Mouse (Mus musculus) CH12.LX (cell line): Measurements from ENCODE around the gene Ly6g6e. TPM values are rescaled to one million over a fixed set of nuclear protein-coding genes. Genes with fewer than 3 reads are reported as not detected.

ENCODE experiments used
- DNase-seq: peaks from one replicate; pipeline ENCODE4 v3.0.0-alpha.2; 2013; ENCODE audit errors: extremely low read depth
- H3K27ac ChIP-seq: 2 replicates; pipeline ENCODE4 v1.5.1; 2012; ENCODE audit warnings: low read depth, mild to moderate bottlenecking, control low read depth, moderate library complexity; ENCODE audit not compliant: insufficient read depth
- H3K27me3 ChIP-seq: replicated peaks from 2 replicates; pipeline ENCODE3; 2012; ENCODE audit warnings: inconsistent platforms
- H3K36me3 ChIP-seq, 2 experiments: replicated peaks in 1 of 2; 2 replicates each; pipeline versions ENCODE3 to v1.6.1; 2012; ENCODE audit warnings: inconsistent platforms in 1 of 2, low read length in 1 of 2, mild to moderate bottlenecking in 1 of 2, mixed read lengths in 1 of 2, moderate library complexity in 1 of 2; ENCODE audit not compliant: control insufficient read depth in 1 of 2, insufficient read depth in 1 of 2
- H3K4me1 ChIP-seq, 2 experiments: 2 replicates each; pipeline ENCODE4 v1.6.1; 2012; ENCODE audit warnings: inconsistent platforms in 1 of 2, moderate library complexity in 1 of 2; ENCODE audit not compliant: insufficient read depth in 2 of 2, control insufficient read depth in 1 of 2
- H3K4me2 ChIP-seq: 2 replicates; pipeline ENCODE4 v1.6.1; 2012; ENCODE audit warnings: low read depth, mild to moderate bottlenecking, control low read depth; ENCODE audit not compliant: poor library complexity, insufficient read depth, severe bottlenecking
- H3K4me3 ChIP-seq, 3 experiments: fragments of 150-350 bp in 1 of 3; sonication (generic) in 1 of 3; replicated peaks in 1 of 3; 2 replicates each; pipeline versions ENCODE3 to v1.5.1; 2011 to 2012; ENCODE audit warnings: low read depth in 2 of 3, low read length in 2 of 3, mild to moderate bottlenecking in 2 of 3, moderate library complexity in 2 of 3, control low read depth in 1 of 3, improper control_type of control experiment in 1 of 3, inconsistent platforms in 1 of 3, mixed read lengths in 1 of 3; ENCODE audit not compliant: poor library complexity in 1 of 3
- H3K79me2 ChIP-seq: replicated peaks from 2 replicates; pipeline ENCODE4 v1.6.1; 2012; ENCODE audit warnings: mild to moderate bottlenecking, moderate library complexity; ENCODE audit not compliant: control insufficient read depth, poor library complexity, insufficient read depth, severe bottlenecking; ENCODE audit errors: extremely low read depth
- H3K9ac ChIP-seq: 2 replicates; pipeline ENCODE4 v1.6.1; 2012; ENCODE audit warnings: low read depth, mild to moderate bottlenecking, control low read depth, moderate library complexity; ENCODE audit not compliant: insufficient read depth
- H3K9me3 ChIP-seq: replicated peaks from 2 replicates; pipeline ENCODE3; 2012; ENCODE audit warnings: low read length, inconsistent platforms, mixed read lengths
- BHLHE40 ChIP-seq: IDR thresholded peaks from 2 replicates; pipeline ENCODE4 v1.6.1; 2011; ENCODE audit warnings: mild to moderate bottlenecking, low read depth, low read length, improper control_type of control experiment
- CHD1 ChIP-seq: IDR thresholded peaks from 2 replicates; pipeline ENCODE4 v1.6.1; 2012; ENCODE audit warnings: low read depth, low read length, improper control_type of control experiment, inconsistent platforms
- CHD2 ChIP-seq: IDR thresholded peaks from 2 replicates; pipeline ENCODE4 v1.6.1; 2011; ENCODE audit warnings: low read length, improper control_type of control experiment
- CTCF ChIP-seq, 2 experiments: IDR thresholded peaks in 1 of 2; conservative IDR thresholded peaks in 1 of 2; 2 replicates each; pipeline ENCODE4 v1.5.1; 2011 to 2012; ENCODE audit warnings: low read depth in 2 of 2, low read length in 2 of 2, improper control_type of control experiment in 1 of 2, inconsistent platforms in 1 of 2, mild to moderate bottlenecking in 1 of 2, moderate library complexity in 1 of 2
- E2F4 ChIP-seq: IDR thresholded peaks from 2 replicates; pipeline ENCODE4 v1.6.1; 2011; ENCODE audit warnings: low read depth, low read length, improper control_type of control experiment; ENCODE audit not compliant: insufficient replicate concordance
- ELF1 ChIP-seq: IDR thresholded peaks from 2 replicates; pipeline ENCODE4 v1.6.1; 2014; ENCODE audit warnings: low read depth, mild to moderate bottlenecking, inconsistent platforms, low read length, improper control_type of control experiment
- EP300 ChIP-seq: IDR thresholded peaks from 2 replicates; pipeline ENCODE4 v1.6.1; 2011; ENCODE audit warnings: low read length, improper control_type of control experiment
- ETS1 ChIP-seq: conservative IDR thresholded peaks from 2 replicates; pipeline ENCODE4 v1.6.1; 2012; ENCODE audit warnings: low read depth, mild to moderate bottlenecking, inconsistent platforms, low read length, improper control_type of control experiment, moderate library complexity
- GABPA ChIP-seq: IDR thresholded peaks from 2 replicates; pipeline ENCODE4 v1.6.1; 2012; ENCODE audit warnings: low read depth, low read length, improper control_type of control experiment, inconsistent platforms; ENCODE audit not compliant: insufficient replicate concordance
- HCFC1 ChIP-seq: IDR thresholded peaks from 2 replicates; pipeline ENCODE4 v1.6.1; 2012; ENCODE audit warnings: low read depth, mild to moderate bottlenecking, inconsistent platforms, low read length, improper control_type of control experiment
- IRF4 ChIP-seq: IDR thresholded peaks from 2 replicates; pipeline ENCODE4 v1.6.1; 2014; ENCODE audit warnings: low read depth, mild to moderate bottlenecking, inconsistent platforms, low read length, improper control_type of control experiment
- JUN ChIP-seq: IDR thresholded peaks from 2 replicates; pipeline ENCODE4 v1.6.1; 2011; ENCODE audit warnings: low read depth, mild to moderate bottlenecking, low read length, improper control_type of control experiment, moderate library complexity; ENCODE audit not compliant: insufficient read depth
- JUND ChIP-seq: conservative IDR thresholded peaks from 2 replicates; pipeline ENCODE4 v1.6.1; 2011; ENCODE audit warnings: low read depth, low read length, improper control_type of control experiment
- KAT2A ChIP-seq: IDR thresholded peaks from 2 replicates; pipeline ENCODE4 v1.6.1; 2012; ENCODE audit warnings: low read length, improper control_type of control experiment, inconsistent platforms; ENCODE audit not compliant: insufficient replicate concordance
- MAX ChIP-seq: IDR thresholded peaks from 2 replicates; pipeline ENCODE4 v1.6.1; 2011; ENCODE audit warnings: low read length, improper control_type of control experiment
- MAZ ChIP-seq: IDR thresholded peaks from 2 replicates; pipeline ENCODE4 v1.6.1; 2012; ENCODE audit warnings: low read depth, mild to moderate bottlenecking, inconsistent platforms, low read length, improper control_type of control experiment, moderate library complexity
- MEF2A ChIP-seq: IDR thresholded peaks from 2 replicates; pipeline ENCODE4 v1.6.1; 2014; ENCODE audit warnings: low read depth, mild to moderate bottlenecking, inconsistent platforms, low read length, improper control_type of control experiment, borderline replicate concordance
- MXI1 ChIP-seq: IDR thresholded peaks from 2 replicates; pipeline ENCODE4 v1.6.1; 2011; ENCODE audit warnings: mild to moderate bottlenecking, low read depth, low read length, improper control_type of control experiment
- MYC ChIP-seq: IDR thresholded peaks from 2 replicates; pipeline ENCODE4 v1.6.1; 2011; ENCODE audit warnings: low read depth, mild to moderate bottlenecking, improper control_type of control experiment, low read length
- NELFE ChIP-seq: IDR thresholded peaks from 2 replicates; pipeline ENCODE4 v1.6.1; 2011; ENCODE audit warnings: low read depth, low read length, improper control_type of control experiment
- NRF1 ChIP-seq: IDR thresholded peaks from 2 replicates; pipeline ENCODE4 v1.6.1; 2014; ENCODE audit warnings: low read depth, mild to moderate bottlenecking, inconsistent platforms, low read length, improper control_type of control experiment, moderate library complexity
- PAX5 ChIP-seq: IDR thresholded peaks from 2 replicates; pipeline ENCODE4 v1.6.1; 2012; ENCODE audit warnings: low read length, inconsistent platforms, mixed read lengths
- POLR2A ChIP-seq: IDR thresholded peaks from 2 replicates; pipeline ENCODE4 v1.6.1; 2011; ENCODE audit warnings: low read depth, mild to moderate bottlenecking, improper control_type of control experiment, low read length
- POLR2AphosphoS2 ChIP-seq: IDR thresholded peaks from 2 replicates; pipeline ENCODE4 v1.6.1; 2011; ENCODE audit warnings: low read depth, low read length, improper control_type of control experiment
- RAD21 ChIP-seq: IDR thresholded peaks from 2 replicates; pipeline ENCODE4 v1.6.1; 2011; ENCODE audit warnings: low read depth, mild to moderate bottlenecking, low read length, improper control_type of control experiment, moderate library complexity
- RCOR1 ChIP-seq: conservative IDR thresholded peaks from 2 replicates; pipeline ENCODE4 v1.6.1; 2012; ENCODE audit warnings: low read depth, mild to moderate bottlenecking, inconsistent platforms, low read length, improper control_type of control experiment
- SIN3A ChIP-seq: IDR thresholded peaks from 2 replicates; pipeline ENCODE4 v1.6.1; 2012; ENCODE audit warnings: low read length, improper control_type of control experiment, inconsistent platforms
- SMC3 ChIP-seq: IDR thresholded peaks from 2 replicates; pipeline ENCODE4 v1.6.1; 2011; ENCODE audit warnings: low read depth, low read length, improper control_type of control experiment
- TBP ChIP-seq: conservative IDR thresholded peaks from 2 replicates; pipeline ENCODE4 v1.6.1; 2011; ENCODE audit warnings: low read depth, low read length, improper control_type of control experiment
- TCF12 ChIP-seq: IDR thresholded peaks from 2 replicates; pipeline ENCODE4 v1.6.1; 2014; ENCODE audit warnings: low read depth, mild to moderate bottlenecking, inconsistent platforms, low read length, improper control_type of control experiment
- UBTF ChIP-seq: IDR thresholded peaks from 2 replicates; pipeline ENCODE4 v1.6.1; 2012; ENCODE audit warnings: low read depth, mild to moderate bottlenecking, inconsistent platforms, low read length, improper control_type of control experiment, moderate library complexity
- USF1 ChIP-seq: IDR thresholded peaks from 2 replicates; pipeline ENCODE4 v1.6.1; 2014; ENCODE audit warnings: low read depth, mild to moderate bottlenecking, inconsistent platforms, low read length, improper control_type of control experiment
- USF2 ChIP-seq: conservative IDR thresholded peaks from 2 replicates; pipeline ENCODE4 v1.6.1; 2011; ENCODE audit warnings: low read depth, low read length, improper control_type of control experiment
- ZC3H11A ChIP-seq: IDR thresholded peaks from 2 replicates; pipeline ENCODE4 v1.6.1; 2012; ENCODE audit warnings: low read depth, mild to moderate bottlenecking, inconsistent platforms, low read length, improper control_type of control experiment
- ZKSCAN1 ChIP-seq: IDR thresholded peaks from 2 replicates; pipeline ENCODE4 v1.6.1; 2012; ENCODE audit warnings: low read depth, inconsistent platforms, low read length, improper control_type of control experiment, borderline replicate concordance
- ZMIZ1 ChIP-seq: IDR thresholded peaks from 2 replicates; pipeline ENCODE4 v1.6.1; 2012; ENCODE audit warnings: low read depth, mild to moderate bottlenecking, inconsistent platforms, low read length, improper control_type of control experiment
- ZNF384 ChIP-seq: IDR thresholded peaks from 2 replicates; pipeline ENCODE4 v1.6.1; 2012; ENCODE audit warnings: low read depth, low read length, improper control_type of control experiment, inconsistent platforms
- dilution Hi-C: fragments of 300-500 bp; cut with MboI; formaldehyde crosslinking; loops from 2 replicates; pipeline ENCODE4 v1.14.3; 2020; ENCODE audit warnings: low sequenced_read_pairs; ENCODE audit not compliant: extremely low pct_unique_long_range_greater_than_20kb, extremely low pct_ligation_motif_present
- in situ Hi-C: fragments of 300-500 bp; cut with MboI; formaldehyde crosslinking; loops from 3 replicates; pipeline ENCODE4 v1.14.3; 2019; ENCODE audit warnings: low sequenced_read_pairs, low pct_ligation_motif_present, low pct_unique_long_range_greater_than_20kb, mixed read lengths
- polyA plus RNA-seq: library from polyadenylated mRNA; unstranded; fragments of >175 nt; gene quantifications from 2 replicates; pipeline ENCODE4 v1.2.1, GENCODE M21; 2012; ENCODE audit warnings: low read depth; ENCODE audit not compliant: insufficient read length
- total RNA-seq, 2 experiments: library from RNA; depleted of rRNA; stranded (reverse); fragments of 300-350 nt in 1 of 2; fragments of >200 nt in 1 of 2; gene quantifications; 2 replicates each; pipeline ENCODE4 v1.2.3; 2012 to 2014

Gene Ly6g6e
- total and polyA plus RNA-seq, 3 experiments: not detected

GRCm38 (mm10) chr17:35051156-35052086, 25.3 kb upstream of the Ly6g6e start:
- Histone ChIP-seq H3K36me3 (peaks cover 34 to 40% of the 10 kb centered on the region in 2 experiments), H3K4me3 (peak overlapping the region; percentile 79 to 94 (median 86)), H3K79me2 (peaks cover 27% of the 10 kb centered on the region), H3K27ac (peak overlapping the region; percentile 96), H3K9me3 (peaks cover 7% of the 10 kb centered on the region), H3K9ac (peak overlapping the region; percentile 96), H3K27me3 (no peaks in the 10 kb centered on the region), H3K4me1 (peaks cover 9 to 30% of the 10 kb centered on the region in 2 experiments), H3K4me2 (peak overlapping the region; percentile 58)
- dilution Hi-C loops (no loop called here), in situ Hi-C loops (no loop called here)
- DNase-seq: peak; percentile 99
- 0 out of 2 replicates have a peak, but pooled peaks have one; percentile 45 for TF ChIP-seq E2F4
- no peak; the same call in 1 of the 2 replicates for TF ChIP-seq ZKSCAN1
- no peak for TF ChIP-seq ZC3H11A
- TF ChIP-seq NELFE: peak; percentile 85
- TF ChIP-seq ZMIZ1: peak; percentile 89
- TF ChIP-seq RCOR1: peak; percentile 94
- TF ChIP-seq USF1: no peak
- peak; percentile 69; the same call in 1 of the 2 replicates for TF ChIP-seq UBTF
- TF ChIP-seq MAZ: peak; percentile 98
- peak; percentile 41; the same call in 1 of the 2 replicates for TF ChIP-seq NRF1
- peak; percentile 100 for TF ChIP-seq JUN
- TF ChIP-seq IRF4: peak; percentile 99
- peak; percentile 81; the same call in 1 of the 2 replicates for TF ChIP-seq KAT2A
- TF ChIP-seq ETS1: peak; percentile 95
- no peak for TF ChIP-seq GABPA
- no peak for TF ChIP-seq CTCF (conservative IDR thresholded peaks at IDR 0.05 in 1 of 2, IDR thresholded peaks at IDR 0.05 in 1 of 2; ENCODE audit: low read depth in 2 of 2, low read length in 2 of 2)
- no peak for TF ChIP-seq PAX5
- TF ChIP-seq POLR2A: peak; percentile 83
- TF ChIP-seq MAX: peak; percentile 80
- TF ChIP-seq MXI1: peak; percentile 82
- TF ChIP-seq JUND: peak; percentile 99
- peak; percentile 84 for TF ChIP-seq ELF1
- TF ChIP-seq CHD2: peak; percentile 96
- peak; percentile 98; the same call in 1 of the 2 replicates for TF ChIP-seq SIN3A
- TF ChIP-seq TBP: peak; percentile 85
- no peak; the same call in 1 of the 2 replicates for TF ChIP-seq RAD21
- peak; percentile 59 for TF ChIP-seq ZNF384
- TF ChIP-seq MYC: peak; percentile 77; the same call in 1 of the 2 replicates
- peak; percentile 48; the same call in 1 of the 2 replicates for TF ChIP-seq SMC3
- no peak for TF ChIP-seq USF2
- TF ChIP-seq EP300: peak; percentile 97
- peak; percentile 78 for TF ChIP-seq HCFC1
- peak; percentile 87; the same call in 1 of the 2 replicates for TF ChIP-seq CHD1
- TF ChIP-seq TCF12: peak; percentile 96
- peak; percentile 93 for TF ChIP-seq MEF2A
- peak; percentile 86 for TF ChIP-seq BHLHE40
- peak; percentile 87; the same call in 1 of the 2 replicates for TF ChIP-seq POLR2AphosphoS2
